Mouse (Mus musculus) cerebellum, adult 11 months (tissue): ENCODE results near the gene Ippk.
A peak's percentile ranks its signal among the peaks of the same experiment; 100 is the strongest.

Experiments
- DNase-seq: peaks from one replicate; pipeline ENCODE4 v3.0.0; 2022

Ippk gene

DNA sequence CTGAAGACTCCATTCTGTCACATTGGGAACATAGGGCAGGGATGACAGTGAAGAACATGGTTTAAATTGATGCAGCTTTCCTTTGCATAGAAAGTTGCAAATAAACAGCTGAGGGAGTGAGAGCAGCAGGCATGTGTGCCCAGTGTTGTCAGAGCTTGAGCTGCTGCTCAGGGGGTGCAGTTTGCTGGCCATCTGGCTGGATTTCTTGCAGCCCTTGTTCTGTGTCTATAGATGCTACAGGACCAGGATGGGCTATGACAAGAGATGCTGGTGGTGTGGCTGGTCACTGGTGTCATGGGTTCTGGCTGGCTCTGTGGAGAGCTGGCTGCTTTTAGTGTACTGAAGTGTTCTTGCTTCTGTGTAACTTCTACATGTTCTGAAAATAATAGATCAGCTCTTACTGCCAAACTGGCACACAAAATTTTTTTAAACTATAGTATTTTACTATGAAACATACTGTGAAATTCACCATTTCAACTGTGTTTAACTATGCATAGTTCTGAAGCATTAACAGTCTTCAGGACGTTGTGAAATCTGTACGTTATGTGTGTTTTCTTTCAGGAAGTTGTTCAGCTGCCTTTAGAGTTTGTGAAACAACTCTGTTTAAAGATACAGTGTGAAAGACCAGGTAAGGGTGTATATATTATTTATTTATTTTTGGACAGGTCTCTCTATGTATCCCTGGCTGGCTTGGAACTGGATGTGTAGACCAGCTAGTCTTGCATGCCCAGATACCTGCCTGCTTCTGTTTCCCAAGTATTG lies 12.4 kb downstream of the Ippk start:
- DNase-seq, result no peak

DNA sequence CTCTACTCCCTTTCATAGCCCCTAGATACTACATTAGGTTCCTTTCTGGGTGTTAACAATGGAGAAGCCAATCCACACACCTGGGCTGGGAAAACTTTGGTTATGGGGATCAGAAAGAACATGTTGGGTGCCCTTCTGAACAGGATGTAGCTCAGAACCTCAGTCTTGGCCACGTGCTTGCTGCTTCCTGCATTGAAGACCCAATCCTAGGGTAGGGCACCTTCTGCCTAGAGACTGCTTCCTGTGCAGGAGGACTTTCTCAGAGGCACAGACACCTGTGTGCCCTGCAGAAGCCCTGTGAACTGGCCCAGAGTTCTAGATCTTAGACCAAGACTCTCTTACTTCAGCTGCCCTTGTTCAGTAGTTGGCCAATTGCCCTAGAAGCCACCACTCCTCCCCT lies 14.7 kb downstream of the Ippk start:
- no peak for DNase-seq

DNA sequence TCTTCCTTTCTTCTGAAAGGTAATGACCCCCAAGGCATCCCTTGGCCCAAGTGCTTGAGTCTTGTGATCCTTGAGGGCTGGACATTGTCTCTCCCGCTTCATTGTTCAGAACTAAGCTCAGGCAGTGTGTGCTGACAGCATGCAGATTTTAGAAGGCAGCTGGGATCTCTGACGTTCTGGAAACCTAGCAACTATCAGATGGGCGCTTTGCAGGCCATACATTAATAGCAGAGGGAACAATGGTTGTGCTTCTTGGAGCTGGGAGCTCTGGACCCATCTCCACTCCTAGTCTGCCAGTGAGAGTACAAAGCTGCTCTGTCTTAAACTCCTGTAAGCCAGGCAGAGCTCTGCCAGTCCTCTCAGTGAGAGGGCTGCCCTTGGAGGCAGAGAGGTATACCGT lies 15.1 kb downstream of the Ippk start:
- no peak for DNase-seq

DNA sequence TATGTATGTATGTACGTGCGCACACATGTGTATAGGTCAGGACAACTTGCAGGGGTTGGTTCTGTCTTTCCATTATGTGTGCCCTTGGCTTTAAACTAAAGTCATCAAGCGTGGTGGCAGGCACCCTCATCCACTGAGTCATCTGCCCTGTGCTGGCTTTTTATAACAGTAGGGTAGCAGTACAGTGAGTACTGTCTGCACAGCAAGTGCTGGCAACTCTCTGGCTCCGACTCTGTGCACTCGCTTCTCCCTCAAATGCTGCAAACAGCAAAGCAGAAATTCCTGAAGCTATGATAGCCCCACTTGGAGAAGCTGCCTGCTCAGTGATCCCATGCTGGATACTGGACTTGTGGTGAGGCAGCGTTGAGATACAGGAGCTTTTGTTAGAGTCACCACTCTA lies 23.4 kb downstream of the Ippk start:
- DNase-seq, result no peak

DNA sequence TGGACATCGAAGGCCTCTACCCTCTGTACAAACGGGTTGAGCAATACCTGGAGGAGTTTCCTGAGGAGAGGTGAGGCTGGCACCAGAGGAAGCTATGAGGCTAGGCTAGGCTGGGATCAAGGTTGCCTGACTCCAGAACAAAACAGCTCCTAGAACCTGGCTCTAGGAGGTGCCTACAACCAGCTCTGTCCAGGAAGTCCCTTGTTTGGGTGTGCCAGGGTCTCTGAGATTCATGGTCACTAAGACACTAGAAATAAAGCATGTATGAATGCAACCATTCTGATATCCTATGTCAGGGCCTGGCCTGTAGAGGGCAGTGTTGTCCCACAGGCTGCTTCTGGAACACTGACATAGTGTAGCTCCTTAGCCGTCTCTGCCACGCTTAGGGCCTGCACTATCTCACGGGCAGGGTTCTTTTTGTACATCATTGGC lies 28.3 kb downstream of the Ippk start:
- DNase-seq, result peak; percentile 68

DNA sequence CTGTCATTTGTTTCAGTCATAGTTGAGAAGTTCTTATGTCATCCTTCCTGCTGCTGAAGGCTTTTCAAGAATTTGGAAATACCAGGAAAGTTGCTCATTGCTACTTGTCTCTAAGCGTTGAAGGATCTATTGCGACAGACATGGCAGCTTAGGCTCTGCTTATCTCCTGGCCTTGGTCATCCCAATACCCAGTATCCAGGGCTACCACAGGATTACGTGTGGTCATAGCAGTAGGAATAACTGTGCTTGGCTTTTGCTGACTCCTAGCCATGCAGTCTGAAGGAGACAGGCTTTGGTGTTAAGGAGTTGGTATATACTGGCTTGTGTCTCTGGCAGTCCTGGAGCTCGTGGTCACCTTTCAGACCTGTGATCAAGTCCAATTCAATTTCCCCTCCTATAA lies 39.2 kb downstream of the Ippk start:
- DNase-seq, result no peak

DNA sequence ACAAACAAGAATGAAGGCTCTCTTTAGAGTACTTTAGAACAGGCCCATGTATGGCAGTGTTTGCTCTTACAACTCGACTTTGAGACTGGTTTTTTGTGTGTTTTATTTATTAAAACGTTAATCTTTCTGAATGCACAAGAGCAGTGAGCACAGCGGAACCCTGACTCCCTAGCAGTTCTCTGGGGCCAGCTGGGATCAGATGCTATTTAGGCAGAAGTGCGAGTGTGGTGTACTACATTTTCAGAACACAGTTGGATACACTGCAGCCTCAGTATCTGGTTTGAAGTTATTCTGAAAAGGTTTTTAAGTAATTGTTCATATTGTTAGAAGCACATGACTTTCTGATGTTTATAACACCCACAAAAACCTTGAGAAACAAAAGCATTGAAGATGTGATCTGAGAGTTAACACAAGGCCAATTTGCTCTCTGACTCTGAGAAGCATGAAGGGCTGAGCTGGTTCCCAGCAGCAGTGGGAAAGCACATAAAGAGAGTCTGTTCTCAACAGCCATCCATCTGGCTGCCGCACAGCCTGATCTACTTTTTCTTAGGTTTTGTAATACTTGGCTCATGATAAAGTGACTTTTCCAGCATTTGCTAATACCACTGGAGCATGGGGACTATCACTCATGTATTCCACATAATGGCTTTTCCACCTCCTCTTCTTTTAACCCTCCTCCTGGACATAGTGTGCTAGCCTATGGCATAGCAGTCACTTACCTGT lies 39.8 kb downstream of the Ippk start:
- no peak for DNase-seq

DNA sequence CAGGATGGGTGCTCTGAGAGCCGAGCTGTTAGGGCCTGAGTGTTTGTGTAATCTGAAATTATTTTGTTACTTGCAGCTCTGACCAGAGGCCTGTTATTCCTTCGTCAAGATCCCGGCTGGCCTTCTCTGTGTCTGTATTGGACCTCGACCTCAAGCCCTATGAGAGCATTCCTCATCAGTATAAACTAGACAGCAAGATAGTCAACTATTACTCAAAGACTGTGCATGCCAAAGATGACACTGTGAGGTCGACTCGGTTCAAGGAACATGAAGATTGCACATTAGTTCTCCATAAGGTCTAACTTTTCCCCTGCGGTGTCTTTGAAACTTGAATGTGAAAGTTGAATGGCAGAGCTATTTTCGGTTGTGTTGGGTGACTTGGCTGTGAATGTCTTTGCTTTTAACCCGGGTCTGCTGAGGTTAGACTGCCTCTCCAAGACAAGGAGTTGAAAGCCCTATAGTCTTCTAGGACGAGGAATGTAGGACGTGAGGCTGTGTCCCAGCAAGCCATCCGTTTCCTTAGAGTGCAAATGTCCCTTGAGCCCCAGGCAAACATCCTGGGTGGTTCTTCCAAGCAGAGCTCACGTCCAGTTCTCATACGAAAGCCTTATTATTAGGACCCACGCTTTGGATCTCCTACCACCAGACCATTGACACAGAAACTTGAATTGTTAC lies 40.5 kb downstream of the Ippk start:
- DNase-seq, result no peak

DNA sequence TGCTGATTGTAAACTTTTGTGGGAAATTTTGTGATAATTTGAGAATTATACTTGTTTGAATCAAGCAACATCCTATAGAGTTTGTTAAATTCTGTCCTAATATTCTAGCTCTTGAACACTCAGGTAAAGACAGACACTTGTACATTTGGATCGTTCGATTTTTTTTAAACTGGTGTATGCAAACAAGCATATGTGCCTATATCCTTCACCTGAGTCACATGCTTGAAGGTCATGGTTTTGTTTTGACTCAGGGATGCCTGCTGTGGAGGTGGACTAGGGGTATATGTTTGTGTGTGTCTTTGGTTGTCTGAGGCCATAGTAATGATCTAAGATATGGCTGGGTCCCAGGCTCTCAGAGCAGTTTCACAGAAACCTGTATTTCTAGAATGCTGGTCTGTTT lies 41.9 kb downstream of the Ippk start:
- no peak for DNase-seq

DNA sequence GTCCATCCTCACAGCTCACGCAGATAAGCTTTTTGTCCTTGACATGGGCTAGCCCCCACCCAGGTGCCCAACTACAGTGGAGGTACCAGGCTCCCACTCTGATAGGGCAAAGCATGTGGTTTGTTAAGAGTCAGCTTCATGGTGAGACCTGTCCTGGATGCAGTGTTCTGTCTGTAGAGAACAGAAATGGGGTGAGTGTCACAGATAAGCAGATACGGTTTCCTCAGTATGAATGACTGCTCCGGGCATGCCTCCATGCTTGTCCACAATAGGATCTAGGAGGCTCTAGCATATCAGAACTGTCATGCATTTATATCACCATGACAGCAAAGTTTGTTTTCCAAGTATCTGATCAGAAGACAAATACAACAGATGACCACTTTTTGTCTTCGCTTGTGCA lies 44.8 kb downstream of the Ippk start:
- no peak for DNase-seq

DNA sequence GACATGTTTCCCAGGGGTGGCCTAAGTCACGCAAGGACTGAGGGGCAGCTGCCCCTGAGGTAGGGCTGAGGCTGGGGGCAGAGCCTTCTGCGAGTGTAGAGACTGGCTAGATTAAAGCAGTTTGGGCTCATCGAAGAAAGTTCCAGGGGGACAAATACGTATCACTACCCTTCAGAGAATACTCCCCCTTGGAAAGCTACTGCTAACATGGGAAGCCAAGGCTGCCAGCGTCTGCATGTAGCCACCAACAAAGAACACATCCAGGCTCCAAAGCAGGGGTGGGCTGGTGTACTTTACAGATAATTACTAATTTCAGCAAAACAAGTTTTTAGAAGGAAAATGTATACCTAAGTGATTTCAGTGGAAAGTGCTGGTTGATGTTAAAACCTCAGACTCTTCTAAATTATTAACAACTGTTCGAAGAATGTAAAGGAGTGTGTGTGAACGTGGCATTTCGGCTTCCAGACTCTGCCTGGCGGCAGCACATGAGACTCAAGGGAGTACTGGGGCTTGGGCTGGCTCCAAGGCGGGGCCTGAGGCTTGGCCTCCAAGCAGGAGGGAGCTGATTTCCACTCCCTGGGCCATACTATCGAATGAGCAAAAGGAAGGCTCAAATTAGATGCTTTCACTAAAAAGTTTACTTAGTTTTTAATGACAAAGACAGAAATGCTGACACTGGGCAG lies 45.5 kb downstream of the Ippk start:
- no peak for DNase-seq

DNA sequence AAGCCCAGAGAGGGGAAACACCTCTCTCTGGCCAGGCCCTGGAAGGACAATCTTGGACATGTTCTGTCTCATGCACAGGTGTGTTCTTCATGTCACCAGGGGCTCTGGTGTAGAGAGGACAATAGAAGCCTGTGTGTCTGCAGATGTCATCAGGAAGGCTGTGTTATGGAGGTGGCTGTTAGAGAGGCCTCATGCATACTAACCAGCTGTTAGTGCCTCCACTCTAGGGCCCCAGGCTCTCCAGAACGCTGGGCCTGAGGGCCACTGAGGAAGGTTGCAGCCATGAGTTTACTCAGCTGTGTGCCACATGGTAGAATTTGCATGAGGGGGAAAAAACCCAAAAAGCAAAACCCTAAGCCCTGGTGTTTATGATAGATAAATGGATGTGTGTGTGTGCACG lies 46.5 kb downstream of the Ippk start:
- no peak for DNase-seq

DNA sequence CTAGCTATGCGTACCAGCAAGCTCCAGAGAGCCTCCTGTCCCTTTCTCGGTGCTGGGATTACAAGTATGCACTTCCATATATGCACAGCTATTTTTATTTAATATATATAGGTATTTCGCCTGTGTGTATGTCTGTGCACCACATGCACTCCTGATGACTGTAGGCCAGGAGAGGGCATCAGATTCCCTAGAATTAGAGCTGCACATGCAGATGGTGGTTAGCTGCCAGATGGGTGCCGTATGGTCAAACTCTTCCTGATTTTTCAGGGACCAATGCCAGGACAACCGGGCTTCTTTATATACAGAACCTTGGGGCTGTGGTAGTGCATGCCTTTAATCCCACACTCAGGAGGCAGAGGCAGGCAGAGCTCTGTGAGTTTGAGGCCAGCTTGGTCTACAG lies 48.0 kb downstream of the Ippk start:
- no peak for DNase-seq

DNA sequence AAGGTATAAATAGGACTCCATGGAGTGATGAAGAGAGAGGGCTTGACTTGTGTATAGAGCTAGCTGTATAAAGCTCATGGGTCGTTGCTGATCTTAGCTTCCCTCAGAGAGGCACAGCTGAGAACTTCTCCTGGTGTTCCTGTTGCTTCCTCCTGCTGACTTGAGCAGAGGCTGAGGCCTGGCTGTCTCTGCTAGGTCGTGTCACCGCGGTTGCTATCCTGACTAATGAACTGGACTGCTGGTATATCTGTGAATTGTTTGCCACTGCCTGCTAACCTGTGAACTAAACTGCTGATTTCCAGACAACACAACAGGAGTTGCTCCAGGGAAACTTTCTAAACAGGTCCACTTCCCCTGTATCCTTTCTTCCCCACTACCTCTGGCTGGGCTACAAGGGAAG lies 49.3 kb downstream of the Ippk start:
- DNase-seq, result no peak

DNA sequence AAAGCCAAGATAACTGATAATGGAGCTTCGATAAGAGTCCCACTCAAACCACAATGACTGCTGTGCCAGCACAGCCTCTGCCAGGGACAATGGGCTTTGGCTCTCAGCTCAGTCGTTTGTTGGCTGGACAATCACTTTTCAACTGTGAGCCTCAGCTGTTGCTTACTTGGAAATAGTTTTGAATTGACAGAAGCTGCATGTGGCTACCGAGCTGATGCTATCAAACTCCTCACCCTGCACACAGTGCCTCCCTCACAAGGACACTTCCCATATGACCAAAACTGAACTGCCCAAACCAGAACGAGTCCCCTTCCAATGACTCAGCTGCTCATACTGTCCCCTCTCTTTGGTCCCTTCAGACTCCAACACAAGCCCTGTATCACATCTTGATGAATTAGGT lies 49.8 kb downstream of the Ippk start:
- no peak for DNase-seq

DNA sequence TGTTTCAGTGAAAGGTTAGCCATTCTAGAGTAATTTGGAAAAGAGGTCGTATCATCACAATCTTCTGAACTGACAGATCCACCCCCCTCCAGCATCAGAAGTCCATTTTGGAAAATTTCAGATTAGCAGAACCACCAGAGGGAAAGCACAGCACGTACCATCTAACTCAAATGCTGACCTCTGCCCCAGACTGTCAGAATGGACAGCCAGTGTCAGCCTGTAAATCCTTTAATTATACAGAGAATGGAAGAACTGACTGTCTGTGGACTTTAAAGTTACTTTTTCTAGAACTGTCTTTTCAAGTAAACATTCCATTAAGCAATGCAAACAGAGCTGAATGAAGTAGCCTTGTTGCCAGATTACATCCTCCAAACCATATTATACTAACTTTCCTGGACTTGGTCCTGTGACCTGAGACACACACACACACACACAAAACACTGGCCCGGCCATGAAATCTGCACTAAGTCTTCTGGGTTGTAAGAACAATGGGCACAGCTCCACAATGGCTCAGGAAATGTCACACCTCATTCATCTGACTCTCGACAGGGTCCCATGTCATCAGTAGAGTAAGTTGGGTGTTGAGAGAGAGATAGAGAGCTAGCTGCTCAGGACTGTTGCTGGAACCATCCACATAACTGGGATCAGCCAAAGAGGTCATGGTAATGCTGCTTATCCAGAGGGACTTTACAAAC lies 51.1 kb downstream of the Ippk start:
- DNase-seq, result no peak

DNA sequence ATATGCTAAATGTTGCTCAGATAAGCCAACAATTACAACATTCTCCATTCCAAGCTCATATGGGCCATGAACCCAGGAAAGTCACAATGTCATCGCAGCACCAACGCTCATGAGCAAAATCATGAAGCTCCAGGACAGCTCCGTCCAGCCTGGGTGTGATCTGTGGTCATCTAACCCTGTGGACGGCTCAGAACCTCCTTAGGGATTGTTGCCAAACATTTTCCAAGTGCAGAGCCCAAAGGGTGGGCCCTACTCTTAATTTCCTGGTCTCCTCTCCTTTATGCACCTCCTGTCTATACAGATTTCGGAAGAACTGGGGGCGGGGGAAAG lies 51.6 kb downstream of the Ippk start:
- no peak for DNase-seq

DNA sequence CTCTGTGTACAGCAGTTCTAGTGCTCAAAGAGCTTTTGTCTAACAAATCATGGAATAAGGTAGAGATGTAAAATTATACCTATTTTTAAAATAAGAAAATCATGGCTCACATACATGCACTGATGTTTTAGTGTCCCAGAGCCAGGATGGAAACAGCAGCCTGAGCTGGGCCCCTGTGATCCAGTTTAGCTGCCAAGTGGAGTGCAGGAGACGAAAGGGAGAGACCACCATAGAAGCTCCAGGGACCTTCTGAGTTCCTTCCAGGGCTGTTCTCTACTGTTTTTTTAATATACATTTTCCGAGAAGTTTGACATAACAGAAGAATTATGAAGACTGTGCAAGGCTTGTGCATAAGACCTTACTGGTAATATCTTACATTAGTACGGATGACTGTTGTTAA lies 56.8 kb downstream of the Ippk start:
- DNase-seq, result no peak

DNA sequence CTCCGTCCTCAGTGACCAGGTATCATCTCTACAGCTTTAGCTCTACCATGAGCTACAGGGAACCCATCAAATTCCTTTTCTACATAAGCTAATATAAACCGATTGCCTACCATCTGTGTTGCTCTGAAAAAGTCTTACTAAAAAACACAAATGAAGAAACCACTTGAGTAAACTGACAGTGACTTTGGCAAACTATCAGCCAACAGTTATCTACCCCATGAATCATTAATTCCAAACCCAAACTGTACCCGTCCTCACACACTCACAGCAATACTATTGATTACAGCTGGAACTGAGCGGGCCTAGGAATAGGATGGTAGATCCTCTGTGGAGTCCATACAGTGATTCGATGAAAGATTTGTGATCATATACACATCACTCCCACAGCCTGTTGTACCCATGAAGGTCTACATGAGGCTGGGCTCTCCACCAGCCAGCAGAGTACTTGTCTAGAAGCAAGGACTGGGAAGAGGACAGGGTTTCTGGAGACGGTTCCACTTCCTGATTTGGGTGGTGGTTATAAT lies 57.9 kb downstream of the Ippk start:
- no peak for DNase-seq

DNA sequence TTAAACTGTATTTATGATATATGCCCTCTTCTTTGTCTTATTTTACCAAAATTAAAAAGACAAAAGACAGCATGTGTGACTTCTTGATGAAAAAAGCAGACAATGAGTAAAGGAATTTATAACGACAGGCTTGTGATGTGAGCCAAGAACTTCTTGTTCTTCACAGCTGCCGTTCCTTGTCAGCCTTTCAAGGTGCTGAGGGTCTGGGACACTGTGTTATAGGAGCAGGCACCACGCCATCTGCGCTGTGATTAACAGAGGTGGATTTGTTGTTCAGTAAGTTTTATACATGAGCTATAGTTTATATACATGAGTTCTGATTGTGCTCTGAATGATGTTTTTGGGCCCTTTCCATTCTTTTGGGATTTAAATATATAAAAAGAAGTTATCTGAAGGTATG lies 58.4 kb downstream of the Ippk start:
- no peak for DNase-seq

DNA sequence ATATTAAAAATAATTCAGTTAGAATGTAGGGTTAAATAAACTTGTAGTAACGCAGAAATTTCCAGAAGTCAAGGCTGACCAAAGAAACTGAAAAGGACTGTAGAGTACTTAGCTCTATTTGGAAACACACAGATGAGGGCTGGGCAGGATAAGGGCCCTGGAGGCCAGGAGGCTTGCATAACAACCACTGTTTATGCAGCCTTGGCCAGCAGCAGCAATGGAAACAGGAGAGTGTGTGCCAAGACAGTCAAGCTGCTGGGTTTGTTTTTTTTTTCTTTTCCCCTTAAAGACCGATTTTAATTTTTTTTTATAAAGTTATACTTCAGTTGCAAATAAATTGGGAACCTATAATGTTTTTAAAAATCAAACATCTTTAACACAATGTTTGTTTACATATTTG lies 59.0 kb downstream of the Ippk start:
- peak; percentile 31 for DNase-seq

DNA sequence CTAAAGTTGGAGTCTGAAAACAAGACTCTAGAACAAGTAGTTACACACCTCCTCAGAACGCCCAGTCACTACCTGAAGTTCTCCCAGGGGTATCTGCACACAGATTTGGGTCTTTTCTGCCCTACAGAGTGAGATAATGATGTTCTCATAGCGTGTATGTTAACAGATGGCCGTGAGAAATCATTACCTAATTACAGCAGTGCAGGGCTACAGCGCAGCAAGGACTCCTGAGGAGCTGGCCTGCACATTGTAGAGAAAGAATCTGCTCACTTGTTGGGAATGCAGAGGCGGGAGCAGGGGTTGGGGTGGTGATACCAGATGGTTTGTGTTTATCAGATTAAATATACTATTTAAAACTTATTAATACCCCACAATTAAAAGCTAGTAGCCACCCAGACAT lies 59.5 kb downstream of the Ippk start:
- DNase-seq, result peak; percentile 22

DNA sequence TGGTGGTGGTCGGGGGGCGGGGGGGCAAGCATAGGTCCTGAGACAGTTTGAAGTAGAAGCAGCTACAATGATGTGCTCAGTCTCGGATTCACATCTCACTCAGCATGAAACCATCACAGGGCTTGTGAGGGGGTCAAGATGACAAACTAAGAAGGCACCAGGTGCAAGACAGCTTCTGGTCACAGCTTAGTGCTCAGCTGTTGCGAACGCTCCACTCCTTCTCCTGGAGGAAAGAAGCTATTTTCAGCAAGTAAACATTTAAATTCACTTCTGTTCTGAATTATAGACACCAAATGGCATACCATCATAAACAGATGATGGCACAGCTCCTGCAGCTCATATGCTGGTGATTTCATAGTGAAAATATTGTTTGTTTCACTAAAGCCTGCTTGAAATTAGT lies 64.3 kb downstream of the Ippk start:
- DNase-seq, result no peak
